Mouse (Mus musculus): ENCODE data around the gene Arih2.
"Not testable (repeated sequence)": the region's sequence is repeated elsewhere in the genome, so short reads cannot be mapped to it uniquely, and the experiment has no call there.

Gene Arih2

DNA sequence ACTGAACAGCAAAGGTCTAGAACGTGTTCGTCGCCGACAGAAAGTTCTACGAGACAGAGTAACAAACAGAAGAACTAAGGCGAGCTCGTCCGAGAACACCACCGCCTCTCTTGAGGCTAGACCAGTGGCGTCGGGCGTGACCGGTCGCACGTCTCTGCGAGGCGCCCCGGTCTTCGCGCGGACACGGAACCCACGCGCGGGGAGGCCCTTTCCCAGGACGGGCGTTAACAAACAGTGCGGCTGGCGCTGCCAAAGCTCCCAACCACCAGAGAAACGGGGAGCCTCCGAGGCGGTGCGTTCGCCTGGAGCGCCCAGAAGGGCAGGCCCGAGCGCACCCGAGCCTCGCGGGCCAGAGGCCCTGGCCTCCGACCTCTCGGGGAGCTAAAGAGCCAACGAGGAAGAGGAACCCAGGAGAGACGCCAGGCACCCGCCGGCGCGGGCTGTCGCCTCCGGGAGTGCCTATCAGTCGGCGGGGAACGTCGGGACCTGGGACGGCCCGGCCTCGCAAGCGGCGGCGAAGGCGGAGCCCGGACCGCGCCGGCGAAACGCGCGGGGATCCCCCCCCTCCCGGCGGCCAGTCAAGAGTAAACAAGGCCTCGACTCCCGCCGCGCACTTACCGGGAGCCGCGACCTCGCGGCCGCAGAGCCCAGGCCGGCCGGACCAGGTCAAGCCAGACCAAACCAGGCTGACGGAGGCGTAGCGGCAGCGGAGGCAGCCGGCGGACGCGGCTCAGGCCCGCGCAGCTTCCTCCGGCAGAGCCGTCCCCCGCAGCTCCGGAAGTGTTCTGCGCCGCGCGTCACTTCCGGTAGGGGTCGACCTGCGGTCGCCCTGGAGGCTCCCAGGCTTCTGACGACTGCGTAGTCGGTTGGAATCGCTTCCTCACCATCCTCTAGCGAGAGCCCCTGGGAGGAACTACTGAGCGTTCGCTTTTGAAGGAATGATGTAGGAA lies at the start of gene Arih2:
Gene Arih2 (minus strand): TSS at position 776 of the 950 bp plus-strand sequence.
- peak; percentile 93 for DNase-seq (ENCODE audit: low read depth, low spot score)

DNA sequence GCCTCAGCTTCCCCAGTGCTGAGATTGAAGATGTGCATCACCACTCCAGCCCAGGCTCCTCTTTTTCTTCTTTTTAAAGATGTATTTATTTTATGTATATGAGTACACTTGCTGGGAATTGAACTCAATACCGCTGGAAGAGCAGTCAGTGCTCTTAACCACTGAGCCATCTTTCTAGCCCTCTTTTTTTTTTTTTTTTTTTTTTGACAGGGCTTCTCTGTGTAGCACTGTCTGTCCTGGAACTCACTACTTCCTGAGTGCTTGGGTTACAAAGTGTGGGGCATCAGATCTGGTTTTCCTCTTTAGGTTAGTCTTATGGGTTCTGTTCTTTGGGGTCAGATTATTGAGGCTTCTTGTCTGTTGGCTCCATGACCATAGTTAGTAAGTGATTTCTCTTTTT lies 45.3 kb upstream of the Arih2 start:
- DNase-seq (ENCODE audit: low read depth, low spot score): no peak

GRCm38 (mm10) chr9:108693946-108694345 lies 44.8 kb upstream of the Arih2 start:
- no peak for DNase-seq (ENCODE audit: low read depth, low spot score)

- DNase-seq (ENCODE audit: low read depth, low spot score): peak; percentile 57
Observed at GRCm38 (mm10) chr9:108692226-108693041, 43.2 kb upstream of the Arih2 start.

GRCm38 (mm10) chr9:108691846-108692225 lies 42.6 kb upstream of the Arih2 start:
- peak; percentile 88 for DNase-seq (ENCODE audit: low read depth, low spot score)

DNA sequence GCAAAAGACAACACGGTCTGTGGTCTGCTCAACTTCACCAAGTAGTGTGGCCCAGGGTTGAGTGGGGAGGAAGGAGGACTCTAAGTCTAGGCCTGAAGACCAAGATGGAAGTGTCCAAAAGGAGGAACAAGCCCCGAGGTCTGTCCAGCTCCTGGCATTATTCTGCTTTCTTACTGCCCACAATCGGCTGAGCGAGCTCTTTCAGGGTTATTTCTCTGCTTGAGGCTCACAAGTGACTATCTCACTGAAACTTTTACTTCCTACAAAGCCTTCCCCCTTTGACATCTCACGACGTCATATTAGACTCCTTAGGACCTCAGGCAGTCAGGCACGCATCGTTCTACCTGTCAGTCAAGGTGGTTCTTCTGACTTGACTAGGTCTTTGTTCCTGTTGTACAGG lies 42.2 kb upstream of the Arih2 start:
- no peak for DNase-seq (ENCODE audit: low read depth, low spot score)

GRCm38 (mm10) chr9:108690914-108691313 lies 41.7 kb upstream of the Arih2 start:
- DNase-seq (ENCODE audit: low read depth, low spot score): no peak

GRCm38 (mm10) chr9:108689993-108690392 lies 40.8 kb upstream of the Arih2 start:
- DNase-seq (ENCODE audit: low read depth, low spot score): no peak

DNA sequence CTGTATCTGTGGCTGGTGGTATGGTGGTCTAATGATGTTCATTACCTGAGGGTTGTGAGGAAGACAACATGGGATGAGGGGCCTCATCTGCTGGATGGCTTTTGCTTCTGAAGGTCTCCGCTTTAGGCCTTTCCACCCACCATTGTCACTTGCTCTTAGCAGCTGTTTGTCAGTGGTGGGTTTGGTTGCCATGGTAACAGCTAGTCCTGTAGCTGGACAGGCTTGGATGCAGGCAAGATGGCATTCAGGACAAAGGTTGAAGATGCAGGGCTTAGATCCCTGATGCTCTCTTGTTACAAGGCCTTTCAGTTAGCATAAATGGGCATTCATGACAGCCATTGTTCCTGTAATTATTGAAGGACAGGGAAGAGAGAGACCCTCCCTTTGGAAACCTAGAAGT lies 39.9 kb upstream of the Arih2 start, which contains the start of gene Prkar2a:
Gene Prkar2a (plus strand): TSS at position 209 of the 400 bp plus-strand sequence.
- no peak for DNase-seq (ENCODE audit: low read depth, low spot score)

GRCm38 (mm10) chr9:108688451-108688850 lies 39.3 kb upstream of the Arih2 start:
- no peak for DNase-seq (ENCODE audit: low read depth, low spot score)

GRCm38 (mm10) chr9:108687686-108688085 lies 38.5 kb upstream of the Arih2 start:
- DNase-seq (ENCODE audit: low read depth, low spot score): no peak

DNA sequence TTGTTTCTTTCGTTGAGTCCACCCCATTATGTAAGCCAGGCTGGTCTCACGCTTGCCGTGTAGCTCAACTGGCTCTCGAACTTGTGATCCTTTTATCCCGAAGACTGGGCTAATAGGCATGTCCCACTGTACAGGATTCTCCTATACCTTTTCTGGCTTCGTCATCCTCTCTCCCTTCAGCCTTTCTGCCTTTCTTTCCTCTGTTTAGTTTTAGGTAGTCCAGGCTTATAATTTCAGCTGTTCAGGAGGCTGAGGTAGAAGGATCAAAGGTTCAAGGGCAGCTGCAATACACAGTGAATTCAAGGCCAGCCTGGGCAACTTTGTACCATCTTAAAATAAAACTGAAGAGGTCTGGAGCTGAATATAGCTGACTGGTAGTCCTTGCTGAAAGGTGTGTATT lies 38.0 kb upstream of the Arih2 start:
- DNase-seq (ENCODE audit: low read depth, low spot score): no peak

DNA sequence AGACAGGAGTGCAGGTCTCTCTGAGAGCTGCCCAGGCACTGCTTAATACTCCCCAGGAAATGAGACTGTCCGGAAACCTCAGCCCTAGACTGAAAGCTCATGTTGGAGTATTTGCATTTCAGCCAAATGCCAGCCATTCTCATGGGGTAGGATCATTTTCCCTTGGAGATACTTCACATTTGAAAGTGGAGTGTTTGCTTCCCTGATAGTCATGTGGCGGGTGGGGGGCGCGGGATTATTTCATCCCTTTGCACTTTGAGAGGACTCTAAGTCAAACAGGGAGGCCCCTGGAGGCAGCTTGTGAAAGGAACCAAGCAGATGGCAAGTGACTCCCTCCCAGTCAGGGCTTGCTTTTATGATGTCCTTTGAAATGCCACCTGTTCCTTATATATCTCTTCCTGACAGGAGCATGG lies 37.3 kb upstream of the Arih2 start:
- peak; percentile 36 for DNase-seq (ENCODE audit: low read depth, low spot score)

DNA sequence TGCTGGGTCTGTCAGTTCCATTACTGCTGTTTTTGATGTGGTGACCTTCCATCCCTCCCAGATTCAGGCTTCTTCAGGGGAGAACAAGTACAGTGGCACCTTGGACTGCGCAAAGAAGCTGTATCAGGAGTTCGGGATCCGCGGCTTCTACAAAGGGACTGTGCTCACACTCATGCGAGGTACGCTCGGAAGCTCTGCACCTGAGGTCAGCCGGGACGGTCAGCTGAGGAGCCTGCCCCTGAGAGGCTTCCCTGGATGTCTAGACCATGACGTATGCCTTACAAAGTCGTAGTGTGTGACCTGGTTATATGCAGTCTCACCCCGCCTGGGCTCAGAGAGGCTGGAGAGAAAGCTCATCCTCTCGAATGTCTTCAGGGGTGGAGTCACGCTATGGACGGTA lies 30.8 kb upstream of the Arih2 start:
- no peak for DNase-seq (ENCODE audit: low read depth, low spot score)

DNA sequence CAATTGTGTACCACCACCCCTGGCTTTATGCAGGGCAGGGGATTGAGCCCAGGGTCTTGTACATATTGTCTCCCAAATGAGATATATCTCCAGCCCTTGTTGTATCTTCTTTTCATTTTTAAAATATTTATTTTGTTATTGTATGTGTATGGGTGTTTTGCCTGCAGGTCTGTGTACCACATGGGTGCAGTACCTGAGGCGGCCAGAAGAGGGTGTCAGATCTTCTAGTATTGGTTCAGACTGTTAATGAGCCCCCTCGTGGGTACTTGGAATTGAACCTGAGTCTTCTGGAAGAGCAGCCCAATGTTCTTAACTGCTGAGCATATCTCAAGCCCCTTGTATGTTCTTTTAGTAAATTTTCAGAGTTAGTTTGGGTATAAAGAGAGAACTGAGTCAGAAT lies 24.0 kb upstream of the Arih2 start:
- no peak for DNase-seq (ENCODE audit: low read depth, low spot score)

- DNase-seq (ENCODE audit: low read depth, low spot score): no peak
Observed at GRCm38 (mm10) chr9:108669875-108670274, 20.7 kb upstream of the Arih2 start.

GRCm38 (mm10) chr9:108662660-108663059 lies 13.5 kb upstream of the Arih2 start:
- no peak for DNase-seq (ENCODE audit: low read depth, low spot score)

DNA sequence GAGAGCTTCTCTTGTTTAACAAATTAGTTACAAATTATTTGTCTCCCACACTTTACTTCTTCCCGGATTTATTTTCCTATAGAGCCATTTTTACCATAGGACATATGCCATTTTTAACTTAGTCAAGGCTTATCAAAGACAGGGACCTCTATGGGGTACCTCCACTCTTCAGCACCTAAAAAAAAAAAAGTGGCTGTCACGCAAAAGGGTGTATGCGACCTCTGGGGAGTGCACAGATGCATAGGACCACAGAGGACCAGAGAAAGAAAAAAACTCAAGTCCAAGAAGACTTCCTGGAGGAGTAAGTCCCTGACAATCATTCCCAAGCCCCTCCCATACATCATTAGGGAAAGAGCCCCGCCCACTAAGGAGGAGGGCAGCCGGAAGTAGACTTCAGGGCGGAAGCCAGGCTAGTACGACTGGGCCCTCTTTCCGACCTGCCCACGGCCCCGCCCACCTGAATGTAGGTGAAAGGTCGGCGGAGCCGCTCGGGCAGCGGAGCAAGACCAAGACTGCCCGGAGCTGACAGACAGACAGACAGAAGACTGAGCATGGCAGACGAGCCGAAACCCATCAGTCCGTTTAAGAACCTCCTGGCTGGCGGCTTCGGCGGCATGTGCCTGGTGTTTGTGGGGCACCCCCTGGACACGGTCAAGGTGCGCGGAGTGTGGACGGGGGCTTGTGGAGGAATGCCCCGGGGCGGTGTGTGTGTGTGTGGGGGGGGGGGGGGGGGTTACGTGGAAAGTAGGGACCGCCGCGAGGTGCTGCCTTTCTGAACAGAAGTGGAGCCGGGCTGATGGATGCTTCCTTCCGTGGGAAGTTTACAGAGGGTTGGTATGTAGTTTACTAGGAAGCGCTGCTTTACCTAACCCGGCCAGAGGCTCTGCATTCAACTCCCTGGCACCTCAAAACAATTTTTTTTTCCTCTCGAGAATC lies 12.8 kb upstream of the Arih2 start, which contains the start of gene Slc25a20:
Gene Slc25a20 (plus strand): TSS at position 412 of the 936 bp plus-strand sequence.
- peak; percentile 72 for DNase-seq (ENCODE audit: low read depth, low spot score)

DNA sequence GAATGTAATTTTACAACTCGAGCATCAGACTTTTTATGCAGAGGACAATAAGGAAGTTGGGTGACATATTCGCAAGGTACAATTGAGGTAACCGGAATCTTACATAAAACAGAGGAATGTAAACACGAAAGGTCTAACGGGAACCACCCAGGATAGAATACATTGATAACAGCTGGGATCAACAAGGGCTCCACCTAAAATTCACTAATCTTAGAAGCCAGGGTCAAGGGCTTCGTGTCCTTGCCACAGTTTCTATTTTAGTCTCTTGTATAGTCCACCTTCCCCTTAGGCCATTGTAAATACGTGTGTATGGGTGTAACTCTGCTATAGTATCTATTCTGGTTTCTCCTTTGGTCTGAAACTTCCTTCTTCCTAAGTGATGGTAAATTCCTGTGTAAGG lies 6.7 kb upstream of the Arih2 start:
- not testable (repeated sequence) for DNase-seq (ENCODE audit: low read depth, low spot score)

DNA sequence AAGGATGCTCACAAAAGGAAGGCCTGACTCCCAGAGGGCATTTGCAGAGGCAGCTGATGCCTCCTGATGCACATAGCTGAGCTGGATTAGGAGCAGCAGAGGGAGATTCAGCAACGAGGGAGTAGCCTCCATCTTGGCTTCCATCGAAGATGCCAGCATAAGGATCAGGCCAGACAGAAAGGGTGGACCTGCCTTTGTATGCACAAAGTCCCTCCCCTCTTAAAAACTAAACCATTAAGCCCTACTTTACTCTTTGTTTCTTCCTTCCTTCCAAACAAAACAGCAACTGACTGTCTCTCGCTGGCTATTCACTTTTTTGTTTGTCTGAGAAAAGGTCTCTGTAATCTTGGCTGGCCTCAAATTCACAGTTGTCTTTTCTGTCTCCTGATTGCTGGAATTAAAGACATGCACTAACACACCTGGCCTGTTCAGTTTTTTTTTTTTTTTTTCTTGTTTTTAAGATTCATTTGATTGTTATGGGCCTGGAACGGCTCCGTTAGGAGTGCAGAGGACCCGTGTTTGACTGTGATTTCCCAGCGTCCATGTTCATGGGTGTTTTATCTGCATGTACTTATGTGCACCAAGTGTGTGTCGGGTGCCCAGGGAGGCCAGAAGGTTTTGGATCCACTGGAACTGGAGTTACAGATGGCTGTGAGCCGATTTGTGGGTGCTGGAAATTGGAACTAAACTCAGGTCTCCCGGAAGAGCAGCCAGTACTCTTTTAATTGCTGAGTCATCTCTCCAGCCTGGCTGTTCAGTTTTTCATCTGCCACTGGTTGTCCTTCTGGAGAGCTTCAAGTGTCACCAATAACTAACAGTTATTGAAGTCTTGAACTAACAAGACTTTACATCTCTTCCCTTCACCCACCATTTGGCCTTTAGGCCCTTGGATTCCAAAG lies 5.6 kb upstream of the Arih2 start:
- DNase-seq (ENCODE audit: low read depth, low spot score): no peak

Data from forelimb bud, embryonic 11.5 days (tissue).